Mouse (Mus musculus): ENCODE data around the gene Igfbp7. TPM values are rescaled to one million over a fixed set of nuclear protein-coding genes. Genes with fewer than 3 reads are reported as not detected.

Igfbp7 gene
- polyA plus RNA-seq, 1 experiment from 2014 or later: 35.8 TPM

GRCm38 (mm10) chr5:77361006-77361405 lies 46.8 kb downstream of the Igfbp7 start:
- Histone ChIP-seq H3K36me3 (no peaks in the 10 kb centered on the region), H3K27me3 (peaks cover 13% of the 10 kb centered on the region), H3K9ac (replicated peaks) (no peak overlapping the region), H3K27ac (replicated peaks) (no peak overlapping the region), H3K4me3 (no peak overlapping the region), H3K4me2 (replicated peaks) (no peak overlapping the region), H3K9me3 (no peaks in the 10 kb centered on the region), H3K4me1 (peaks cover 8% of the 10 kb centered on the region; the same call in 1 of the 2 replicates)
- WGBS: 75% methylated on average over 4 of the region's 4 CpGs
- ATAC-seq (ENCODE audit: low FRiP score, low read depth): no peak

GRCm38 (mm10) chr5:77359971-77360370 lies 47.9 kb downstream of the Igfbp7 start:
- Histone ChIP-seq H3K4me2 (replicated peaks) (no peak overlapping the region), H3K27ac (replicated peaks) (no peak overlapping the region), H3K36me3 (no peaks in the 10 kb centered on the region), H3K9me3 (no peaks in the 10 kb centered on the region), H3K4me3 (no peak overlapping the region), H3K4me1 (peaks cover 8% of the 10 kb centered on the region; the same call in 1 of the 2 replicates), H3K27me3 (peaks cover 21% of the 10 kb centered on the region), H3K9ac (replicated peaks) (no peak overlapping the region)
- ATAC-seq (ENCODE audit: low FRiP score, low read depth): no peak
- 93% methylated on average over 4 of the region's 4 CpGs for WGBS

GRCm38 (mm10) chr5:77358347-77358746 lies 49.5 kb downstream of the Igfbp7 start:
- H3K27me3 ChIP-seq: peaks cover 27% of the 10 kb centered on the region
- peak; percentile 47 for ATAC-seq (ENCODE audit: low FRiP score, low read depth)
- H3K9ac ChIP-seq (replicated peaks): no peak overlapping the region; the same call in 1 of the 2 replicates
- H3K27ac ChIP-seq (replicated peaks): no peak overlapping the region
- peak overlapping the region; percentile 30 for H3K4me3 ChIP-seq
- H3K9me3 ChIP-seq: no peaks in the 10 kb centered on the region
- H3K4me1 ChIP-seq: peaks cover 8% of the 10 kb centered on the region; the same call in 1 of the 2 replicates
- H3K36me3 ChIP-seq: no peaks in the 10 kb centered on the region
- peak overlapping the region; percentile 54 for H3K4me2 ChIP-seq (replicated peaks)
- 3% methylated on average over 10 of the region's 10 CpGs for WGBS

GRCm38 (mm10) chr5:77357405-77358149 lies 50.3 kb downstream of the Igfbp7 start:
- Histone ChIP-seq H3K9me3 (no peaks in the 10 kb centered on the region), H3K36me3 (no peaks in the 10 kb centered on the region), H3K4me3 (peak overlapping the region; percentile 30), H3K4me2 (replicated peaks) (peak overlapping the region; percentile 54), H3K4me1 (peaks cover 8% of the 10 kb centered on the region; the same call in 1 of the 2 replicates), H3K27ac (replicated peaks) (no peak overlapping the region), H3K27me3 (peaks cover 27% of the 10 kb centered on the region), H3K9ac (replicated peaks) (no peak overlapping the region; the same call in 1 of the 2 replicates)
- 16% methylated on average over 22 of the region's 22 CpGs for WGBS
- ATAC-seq (ENCODE audit: low FRiP score, low read depth): peak; percentile 79

GRCm38 (mm10) chr5:77355307-77356265 lies 52.3 kb downstream of the Igfbp7 start:
- no peak overlapping the region for H3K4me2 ChIP-seq (replicated peaks)
- no peak overlapping the region for H3K4me3 ChIP-seq
- H3K27ac ChIP-seq (replicated peaks): no peak overlapping the region
- no peak for ATAC-seq (ENCODE audit: low FRiP score, low read depth)
- peaks cover 27% of the 10 kb centered on the region for H3K27me3 ChIP-seq
- H3K36me3 ChIP-seq: peaks cover under 1% of the 10 kb centered on the region; the same call in 1 of the 2 replicates
- H3K9ac ChIP-seq (replicated peaks): no peak overlapping the region
- peaks cover 8% of the 10 kb centered on the region; the same call in 1 of the 2 replicates for H3K4me1 ChIP-seq
- H3K9me3 ChIP-seq: no peaks in the 10 kb centered on the region
- WGBS: 77% methylated on average over 19 of the region's 19 CpGs

GRCm38 (mm10) chr5:77354361-77354787 lies 53.5 kb downstream of the Igfbp7 start:
- Histone ChIP-seq H3K27ac (replicated peaks) (no peak overlapping the region), H3K9me3 (no peaks in the 10 kb centered on the region), H3K36me3 (peaks cover 11% of the 10 kb centered on the region), H3K9ac (replicated peaks) (no peak overlapping the region), H3K4me3 (no peak overlapping the region), H3K27me3 (peaks cover 27% of the 10 kb centered on the region), H3K4me2 (replicated peaks) (peak overlapping the region; percentile 38), H3K4me1 (peaks cover 8% of the 10 kb centered on the region; the same call in 1 of the 2 replicates)
- 12% methylated on average over 16 of the region's 16 CpGs for WGBS
- ATAC-seq (ENCODE audit: low FRiP score, low read depth): peak; percentile 54; the same call in 1 of the 2 replicates

- peaks cover 19% of the 10 kb centered on the region for H3K27me3 ChIP-seq
- WGBS: 76% methylated on average over 9 of the region's 9 CpGs
- no peak overlapping the region for H3K4me3 ChIP-seq
- no peak overlapping the region for H3K4me2 ChIP-seq (replicated peaks)
- peaks cover 37% of the 10 kb centered on the region for H3K36me3 ChIP-seq
- no peak overlapping the region for H3K27ac ChIP-seq (replicated peaks)
- H3K4me1 ChIP-seq: no peaks in the 10 kb centered on the region
- no peak overlapping the region for H3K9ac ChIP-seq (replicated peaks)
- no peak for ATAC-seq (ENCODE audit: low FRiP score, low read depth)
- no peaks in the 10 kb centered on the region for H3K9me3 ChIP-seq
These were observed 56.1 kb downstream of the Igfbp7 start for GRCm38 (mm10) chr5:77351691-77352090.

GRCm38 (mm10) chr5:77349971-77350658 lies 57.7 kb downstream of the Igfbp7 start:
- peaks cover 7% of the 10 kb centered on the region for H3K27me3 ChIP-seq
- H3K4me2 ChIP-seq (replicated peaks): no peak overlapping the region
- no peaks in the 10 kb centered on the region for H3K4me1 ChIP-seq
- 92% methylated on average over 15 of the region's 15 CpGs for WGBS
- H3K27ac ChIP-seq (replicated peaks): no peak overlapping the region
- H3K9me3 ChIP-seq: no peaks in the 10 kb centered on the region
- H3K4me3 ChIP-seq: no peak overlapping the region
- peaks cover 51% of the 10 kb centered on the region for H3K36me3 ChIP-seq
- ATAC-seq (ENCODE audit: low FRiP score, low read depth): no peak
- H3K9ac ChIP-seq (replicated peaks): no peak overlapping the region

- H3K4me1 ChIP-seq: no peaks in the 10 kb centered on the region
- H3K9ac ChIP-seq (replicated peaks): no peak overlapping the region
- 0 out of 2 replicates have a peak, but pooled peaks cover 3% of the 10 kb centered on the region for H3K27me3 ChIP-seq
- no peak for ATAC-seq (ENCODE audit: low FRiP score, low read depth)
- no peak overlapping the region for H3K27ac ChIP-seq (replicated peaks)
- peaks cover 63% of the 10 kb centered on the region for H3K36me3 ChIP-seq
- no peak overlapping the region for H3K4me2 ChIP-seq (replicated peaks)
- H3K9me3 ChIP-seq: no peaks in the 10 kb centered on the region
- no peak overlapping the region for H3K4me3 ChIP-seq
- WGBS: 96% methylated on average over 8 of the region's 8 CpGs
These were observed 58.9 kb downstream of the Igfbp7 start for GRCm38 (mm10) chr5:77348901-77349300.

- H3K27me3 ChIP-seq: no peaks in the 10 kb centered on the region
- H3K9ac ChIP-seq (replicated peaks): no peak overlapping the region
- ATAC-seq (ENCODE audit: low FRiP score, low read depth): no peak
- WGBS: 88% methylated on average over 4 of the region's 4 CpGs
- no peak overlapping the region for H3K4me3 ChIP-seq
- H3K4me2 ChIP-seq (replicated peaks): no peak overlapping the region
- H3K27ac ChIP-seq (replicated peaks): no peak overlapping the region
- no peaks in the 10 kb centered on the region for H3K9me3 ChIP-seq
- peaks cover 89% of the 10 kb centered on the region for H3K36me3 ChIP-seq
- H3K4me1 ChIP-seq: no peaks in the 10 kb centered on the region
These were observed 67.8 kb downstream of the Igfbp7 start for GRCm38 (mm10) chr5:77340033-77340432.

GRCm38 (mm10) chr5:77330154-77330553 lies 77.7 kb downstream of the Igfbp7 start:
- Histone ChIP-seq H3K9me3 (no peaks in the 10 kb centered on the region), H3K4me1 (no peaks in the 10 kb centered on the region), H3K4me2 (replicated peaks) (no peak overlapping the region), H3K27ac (replicated peaks) (no peak overlapping the region), H3K9ac (replicated peaks) (no peak overlapping the region), H3K4me3 (no peak overlapping the region), H3K27me3 (no peaks in the 10 kb centered on the region), H3K36me3 (peaks cover 86% of the 10 kb centered on the region)
- WGBS: 84% methylated on average over 5 of the region's 5 CpGs
- no peak for ATAC-seq (ENCODE audit: low FRiP score, low read depth)
